Mouse (Mus musculus) heart, adult 2 months (tissue): ENCODE measurements at regions not wholly inside any gene's neighbourhood (a gene's known extent, or its start where the extent isn't known, plus 50 kb on each side); places are given as distances from the start of the nearest gene placed in this dataset.

ENCODE experiments used
- CTCF ChIP-seq: fragments of 200-600 bp; IDR thresholded peaks from 2 replicates; pipeline ENCODE4 v1.8.1; 2022; ENCODE audit warnings: antibody characterized with exemption, mild to moderate bottlenecking, moderate library complexity
- POLR2A ChIP-seq: fragments of 200-500 bp; IDR thresholded peaks from 2 replicates; pipeline ENCODE4 v1.6.1; 2011; ENCODE audit warnings: mild to moderate bottlenecking, low read depth, low read length, control low read depth; ENCODE audit not compliant: insufficient read depth

GRCm38 (mm10) chr3:52188303-52188702, 79.8 kb upstream of the Foxo1 start:
- TF ChIP-seq CTCF, result no peak
- no peak for TF ChIP-seq POLR2A
